Mouse (Mus musculus) midbrain, postnatal 0 days (tissue): Measurements from ENCODE around the gene Etv6. TPM values are rescaled to one million over a fixed set of nuclear protein-coding genes. Genes with fewer than 3 reads are reported as not detected.

Experiments used
- ATAC-seq: fragments of 200-750 bp; cut with Nextera tagmentation; 2 replicates; pipeline ENCODE4 v1.8.0; 2017; ENCODE audit warnings: moderate number of reproducible peaks, mild to moderate bottlenecking, moderate TSS enrichment, moderate library complexity; ENCODE audit not compliant: low FRiP score
- DNase-seq: peaks from one replicate; pipeline ENCODE4 v3.0.0-alpha.2; 2015; ENCODE audit warnings: low spot score
- H3K27ac ChIP-seq: fragments of 300-500 bp; sonication (generic); 2 replicates; pipeline ENCODE4 v1.5.1; 2014; ENCODE audit warnings: low read depth, mild to moderate bottlenecking, low read length, mixed read lengths
- H3K27me3 ChIP-seq: fragments of 300-500 bp; sonication (generic); 2 replicates; pipeline ENCODE4 v1.6.1; 2014; ENCODE audit warnings: low read length, control low read depth, mixed read lengths; ENCODE audit not compliant: insufficient read depth
- H3K36me3 ChIP-seq: fragments of 300-500 bp; sonication (generic); 2 replicates; pipeline ENCODE4 v1.6.1; 2014; ENCODE audit warnings: low read length, control low read depth, mixed read lengths; ENCODE audit not compliant: insufficient read depth
- H3K4me1 ChIP-seq: fragments of 300-500 bp; sonication (generic); 2 replicates; pipeline ENCODE4 v1.6.1; 2014; ENCODE audit warnings: mild to moderate bottlenecking, control low read depth, antibody characterized with exemption, low read length, mixed read lengths; ENCODE audit not compliant: insufficient read depth
- H3K4me2 ChIP-seq: fragments of 300-500 bp; sonication (generic); 2 replicates; pipeline ENCODE4 v1.6.1; 2014; ENCODE audit warnings: low read depth, mild to moderate bottlenecking, low read length, mixed read lengths; ENCODE audit not compliant: poor library complexity, severe bottlenecking
- H3K4me3 ChIP-seq: fragments of 300-500 bp; sonication (generic); 2 replicates; pipeline ENCODE4 v1.5.1; 2014; ENCODE audit warnings: low read depth, mild to moderate bottlenecking, low read length, moderate library complexity
- H3K9ac ChIP-seq: fragments of 300-500 bp; sonication (generic); replicated peaks from 2 replicates; pipeline ENCODE4 v1.6.1; 2014; ENCODE audit warnings: mild to moderate bottlenecking, low read length, moderate library complexity, mixed read lengths; ENCODE audit not compliant: poor library complexity, severe bottlenecking
- H3K9me3 ChIP-seq: fragments of 300-500 bp; sonication (generic); 2 replicates; pipeline ENCODE4 v1.6.1; 2016; ENCODE audit warnings: low read length, control low read depth
- CTCF ChIP-seq: IDR thresholded peaks from 2 replicates; pipeline ENCODE4 v1.5.1; 2016; ENCODE audit warnings: antibody characterized with exemption, mild to moderate bottlenecking
- WGBS: fragments of 180-500 bp; shearing (Covaris S2); extraction: QIAGEN DNeasy Blood & Tissue Kit; methylation state at CpG from one replicate; pipeline ENCODE4 v1.1.7; 2014; 5-methylcytosine and 5-hydroxymethylcytosine counted together
- polyA plus RNA-seq: library from polyadenylated mRNA; unstranded; fragments of >200 nt; fragmentation: Nextera tagmentation; extraction: Ambion mirVana; gene quantifications from 2 replicates; pipeline ENCODE4 v1.2.1, GENCODE M21; 2015
- total RNA-seq: library from RNA; depleted of rRNA; stranded (reverse); fragments of >200 nt; gene quantifications from 2 replicates; pipeline ENCODE4 v1.2.3, GENCODE M21; 2014

Etv6 gene
- total and polyA plus RNA-seq, 2 experiments from 2014 or later, result 2.9 to 7.2 TPM

DNA sequence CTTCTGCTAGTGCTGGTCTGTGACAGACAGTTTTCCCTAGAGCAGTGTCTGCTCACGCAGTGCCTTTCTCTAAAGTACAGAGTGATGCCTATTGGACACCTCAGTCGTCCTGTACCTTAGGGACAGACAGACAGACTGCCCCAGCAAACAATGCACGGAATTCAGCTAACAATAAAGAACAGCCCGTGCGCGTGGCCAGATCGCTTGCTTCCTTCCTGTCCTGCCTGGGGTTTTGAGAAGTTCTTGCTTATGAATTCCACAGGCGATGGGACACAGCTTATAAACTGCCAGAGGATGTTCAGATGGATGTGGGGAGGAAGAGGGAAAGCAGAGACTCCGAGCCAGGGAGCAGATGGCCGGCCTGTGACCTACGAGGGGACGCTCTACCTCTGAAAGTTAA, 25.3 kb downstream of the Etv6 start:
- Histone ChIP-seq H3K9ac (no peak overlapping the region), H3K27me3 (no peaks in the 10 kb centered on the region), H3K27ac (no peak overlapping the region), H3K4me3 (no peak overlapping the region), H3K4me2 (no peak overlapping the region), H3K4me1 (no peaks in the 10 kb centered on the region), H3K9me3 (no peaks in the 10 kb centered on the region), H3K36me3 (no peaks in the 10 kb centered on the region)
- WGBS, result 81% methylated on average over 12 of the region's 12 CpGs
- ATAC-seq (no peak), DNase-seq (no peak)
- TF ChIP-seq CTCF, result no peak

DNA sequence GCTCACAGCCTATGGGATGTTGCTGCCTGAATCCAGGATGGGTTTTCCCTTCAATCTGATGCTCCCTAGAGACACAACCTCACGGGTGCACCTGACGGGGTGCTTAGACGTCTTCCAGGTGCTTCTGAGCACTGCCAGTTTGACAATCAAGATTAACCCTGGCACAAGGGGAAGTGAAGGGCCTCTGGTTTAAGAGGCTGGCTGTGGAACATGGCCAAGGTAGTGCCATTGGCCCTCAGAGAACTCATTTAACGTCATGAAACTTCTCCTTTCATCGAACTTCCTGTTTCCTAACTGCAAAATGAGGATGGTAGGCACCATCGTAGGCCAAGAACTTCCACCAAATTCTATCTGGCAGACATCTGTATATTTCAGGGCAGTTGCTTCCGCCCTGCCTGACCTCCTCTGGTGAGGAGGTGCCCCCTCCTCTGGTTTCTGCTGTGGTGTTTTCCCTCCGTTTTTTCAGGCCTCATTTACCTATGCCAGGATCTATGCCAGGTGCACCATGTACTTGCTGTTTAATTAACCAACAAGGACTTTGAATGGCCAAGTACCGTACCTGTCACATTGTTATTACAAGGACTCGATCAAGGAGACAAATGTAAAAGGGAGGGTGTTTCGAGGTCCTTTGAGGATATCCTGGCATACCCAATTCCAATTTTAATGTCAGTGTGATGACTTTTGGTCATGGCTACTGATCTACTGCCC, 29.7 kb downstream of the Etv6 start:
- Histone ChIP-seq H3K4me2 (no peak overlapping the region), H3K9ac (no peak overlapping the region), H3K9me3 (no peaks in the 10 kb centered on the region), H3K4me1 (no peaks in the 10 kb centered on the region), H3K36me3 (no peaks in the 10 kb centered on the region), H3K27ac (no peak overlapping the region), H3K27me3 (no peaks in the 10 kb centered on the region), H3K4me3 (no peak overlapping the region)
- 88% methylated on average over 11 of the region's 11 CpGs for WGBS
- DNase-seq (no peak), ATAC-seq (no peak)
- TF ChIP-seq CTCF, result no peak

DNA sequence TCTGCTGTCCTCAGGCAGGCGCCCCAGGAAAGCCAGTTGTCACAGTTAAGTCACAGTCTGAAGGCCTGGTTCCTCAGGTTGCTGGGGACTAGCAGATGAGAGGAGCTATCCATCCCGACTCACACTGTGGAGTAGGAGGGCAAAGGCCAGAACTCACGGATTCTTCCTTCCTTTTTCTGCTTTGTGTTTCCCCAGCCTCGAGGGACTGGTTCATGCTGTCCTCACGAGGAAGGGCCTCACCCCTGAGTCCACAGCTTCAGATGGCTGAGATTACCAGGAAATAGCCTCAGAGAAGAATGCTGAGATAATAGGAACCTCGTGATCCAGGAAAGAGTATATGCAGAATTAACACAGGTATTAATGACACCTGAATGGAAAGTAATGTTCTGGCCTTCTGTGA, 30.6 kb downstream of the Etv6 start:
- H3K36me3 ChIP-seq, result no peaks in the 10 kb centered on the region
- DNase-seq (no peak), ATAC-seq (no peak)
- H3K4me3 ChIP-seq, result no peak overlapping the region
- no peaks in the 10 kb centered on the region for H3K4me1 ChIP-seq
- no peak overlapping the region for H3K4me2 ChIP-seq
- no peaks in the 10 kb centered on the region for H3K9me3 ChIP-seq
- 67% methylated on average over 6 of the region's 6 CpGs for WGBS
- H3K27me3 ChIP-seq, result no peaks in the 10 kb centered on the region
- no peak overlapping the region for H3K27ac ChIP-seq
- no peak for TF ChIP-seq CTCF
- no peak overlapping the region for H3K9ac ChIP-seq

DNA sequence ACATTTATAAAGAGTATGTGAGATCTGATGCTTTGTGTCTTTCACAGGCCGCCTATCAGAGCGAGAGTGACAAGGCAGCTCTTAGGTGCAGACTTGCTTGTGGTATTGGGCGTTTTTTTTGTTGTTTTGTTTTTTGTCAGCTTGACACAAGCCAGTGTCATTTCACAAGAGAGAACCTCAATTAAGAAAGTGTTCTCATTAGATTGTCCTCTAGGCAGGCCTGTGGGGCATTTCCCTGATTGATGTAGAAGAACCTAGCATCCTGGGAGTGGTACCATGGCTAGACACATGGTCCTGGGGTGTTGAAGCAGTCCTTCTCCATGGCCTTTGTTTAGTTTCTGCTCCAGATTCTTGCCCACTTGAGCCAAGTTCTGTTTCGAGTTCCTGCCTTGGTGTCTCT, 31.5 kb downstream of the Etv6 start:
- WGBS, result 97% methylated on average over 4 of the region's 4 CpGs

DNA sequence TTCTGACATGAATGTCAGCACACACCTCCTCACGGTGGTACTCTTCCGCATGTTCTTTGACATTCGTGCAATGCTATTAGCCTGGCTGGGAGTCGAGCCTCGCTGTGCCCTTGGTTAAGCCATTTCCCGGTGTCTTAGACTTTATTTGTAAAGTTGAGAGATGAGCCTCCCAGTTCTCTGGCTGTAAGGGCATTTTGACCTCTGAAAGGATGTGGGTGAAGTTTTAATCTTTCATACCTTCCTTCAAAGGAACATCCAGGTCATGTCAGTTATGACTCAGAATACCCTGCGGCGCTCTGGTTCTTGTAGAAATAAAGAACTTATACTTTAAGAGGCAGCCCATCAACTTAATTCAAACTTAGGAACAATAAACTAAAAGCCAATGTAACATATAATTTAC, 32.0 kb downstream of the Etv6 start:
- no peaks in the 10 kb centered on the region for H3K27me3 ChIP-seq
- WGBS, result 96% methylated on average over 8 of the region's 8 CpGs
- H3K9me3 ChIP-seq, result no peaks in the 10 kb centered on the region
- H3K4me1 ChIP-seq, result no peaks in the 10 kb centered on the region
- DNase-seq, result no peak
- H3K4me2 ChIP-seq, result no peak overlapping the region
- no peak for TF ChIP-seq CTCF
- no peak overlapping the region for H3K4me3 ChIP-seq
- ATAC-seq, result no peak
- H3K27ac ChIP-seq, result no peak overlapping the region
- no peak overlapping the region for H3K9ac ChIP-seq
- no peaks in the 10 kb centered on the region for H3K36me3 ChIP-seq

More for the DNA sequence above, 31.5 kb downstream of the Etv6 start:
- Histone ChIP-seq H3K4me2 (no peak overlapping the region), H3K36me3 (no peaks in the 10 kb centered on the region), H3K4me1 (no peaks in the 10 kb centered on the region), H3K9ac (no peak overlapping the region), H3K27me3 (no peaks in the 10 kb centered on the region), H3K4me3 (no peak overlapping the region), H3K9me3 (no peaks in the 10 kb centered on the region), H3K27ac (no peak overlapping the region)
- TF ChIP-seq CTCF, result no peak
- no peak for ATAC-seq
- no peak for DNase-seq

DNA sequence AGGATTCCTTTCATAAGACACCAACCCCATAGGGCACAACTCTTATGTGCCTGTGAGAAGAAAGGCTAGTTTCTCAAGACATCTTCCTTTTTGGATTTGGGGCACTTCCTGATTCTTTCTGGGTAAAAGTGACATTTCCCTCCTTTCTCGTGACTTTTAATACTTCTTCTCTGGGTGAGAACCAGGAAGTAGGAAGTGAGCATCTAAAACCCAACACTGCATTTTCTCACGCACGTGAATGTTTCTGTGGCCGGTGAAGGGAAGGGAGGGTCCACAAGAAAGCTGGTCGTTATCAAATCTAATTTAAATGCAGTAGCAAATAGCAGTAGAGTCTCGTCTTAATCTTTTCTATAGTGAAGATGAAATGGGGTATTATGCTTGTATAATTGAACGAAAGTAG, 36.9 kb downstream of the Etv6 start:
- H3K36me3 ChIP-seq, result no peaks in the 10 kb centered on the region
- 88% methylated on average over 7 of the region's 7 CpGs for WGBS
- no peak for ATAC-seq
- no peak overlapping the region for H3K9ac ChIP-seq
- no peak for TF ChIP-seq CTCF
- no peaks in the 10 kb centered on the region for H3K9me3 ChIP-seq
- H3K4me2 ChIP-seq, result no peak overlapping the region
- no peak for DNase-seq
- no peak overlapping the region for H3K27ac ChIP-seq
- H3K4me1 ChIP-seq, result no peaks in the 10 kb centered on the region
- H3K4me3 ChIP-seq, result no peak overlapping the region
- H3K27me3 ChIP-seq, result no peaks in the 10 kb centered on the region
